Mouse (Mus musculus) retina, postnatal 1 day (tissue): Measurements from ENCODE around the gene Helq.

Experiments used
- DNase-seq: peaks from one replicate; pipeline ENCODE4 v3.0.0-alpha.2; 2012

Gene Helq

GRCm38 (mm10) chr5:100776900-100777299 is 21.5 kb downstream of the Helq start:
- DNase-seq: no peak

- no peak for DNase-seq
Measured at GRCm38 (mm10) chr5:100775778-100776404, 22.5 kb downstream of the Helq start.

- DNase-seq: no peak
Measured at GRCm38 (mm10) chr5:100771575-100771974, 26.8 kb downstream of the Helq start.

GRCm38 (mm10) chr5:100766026-100766425 is 32.4 kb downstream of the Helq start:
- DNase-seq: no peak

GRCm38 (mm10) chr5:100761736-100762135 is 36.7 kb downstream of the Helq start:
- DNase-seq: no peak

- peak; percentile 14 for DNase-seq
Measured at GRCm38 (mm10) chr5:100760049-100760663, 38.2 kb downstream of the Helq start.

GRCm38 (mm10) chr5:100758121-100758520 is 40.3 kb downstream of the Helq start:
- no peak for DNase-seq

GRCm38 (mm10) chr5:100753407-100753806 is 45.0 kb downstream of the Helq start:
- DNase-seq: peak; percentile 91

- DNase-seq: peak; percentile 86
Measured at GRCm38 (mm10) chr5:100751655-100752054, 46.7 kb downstream of the Helq start.

GRCm38 (mm10) chr5:100750617-100751255 is 47.7 kb downstream of the Helq start:
- DNase-seq: peak; percentile 23

GRCm38 (mm10) chr5:100738802-100739201 is 59.6 kb downstream of the Helq start:
- DNase-seq: no peak

GRCm38 (mm10) chr5:100736919-100737318 is 61.5 kb downstream of the Helq start:
- DNase-seq: no peak

- no peak for DNase-seq
Measured at GRCm38 (mm10) chr5:100734535-100734934, 63.9 kb downstream of the Helq start.

GRCm38 (mm10) chr5:100728757-100729156 is 69.6 kb downstream of the Helq start:
- DNase-seq: no peak

- no peak for DNase-seq
Measured at GRCm38 (mm10) chr5:100726001-100726400, 72.4 kb downstream of the Helq start.

- DNase-seq: peak; percentile 67
Measured at GRCm38 (mm10) chr5:100719235-100720088, 78.9 kb downstream of the Helq start, which contains the start of gene Hpse. TSS of gene Hpse (minus strand) at chr5:100719716.

GRCm38 (mm10) chr5:100716762-100717161 is 81.6 kb downstream of the Helq start:
- DNase-seq: no peak
